Mouse (Mus musculus): Measurements from ENCODE around the gene Ren1.
A peak's percentile ranks its signal among the peaks of the same experiment; 100 is the strongest.

Ren1 gene

GRCm38 (mm10) chr1:133372113-133372512 is 21.8 kb downstream of the Ren1 start:
- DNase-seq (ENCODE audit: low read depth in 2 of 2, low spot score in 2 of 2): no peak

DNA sequence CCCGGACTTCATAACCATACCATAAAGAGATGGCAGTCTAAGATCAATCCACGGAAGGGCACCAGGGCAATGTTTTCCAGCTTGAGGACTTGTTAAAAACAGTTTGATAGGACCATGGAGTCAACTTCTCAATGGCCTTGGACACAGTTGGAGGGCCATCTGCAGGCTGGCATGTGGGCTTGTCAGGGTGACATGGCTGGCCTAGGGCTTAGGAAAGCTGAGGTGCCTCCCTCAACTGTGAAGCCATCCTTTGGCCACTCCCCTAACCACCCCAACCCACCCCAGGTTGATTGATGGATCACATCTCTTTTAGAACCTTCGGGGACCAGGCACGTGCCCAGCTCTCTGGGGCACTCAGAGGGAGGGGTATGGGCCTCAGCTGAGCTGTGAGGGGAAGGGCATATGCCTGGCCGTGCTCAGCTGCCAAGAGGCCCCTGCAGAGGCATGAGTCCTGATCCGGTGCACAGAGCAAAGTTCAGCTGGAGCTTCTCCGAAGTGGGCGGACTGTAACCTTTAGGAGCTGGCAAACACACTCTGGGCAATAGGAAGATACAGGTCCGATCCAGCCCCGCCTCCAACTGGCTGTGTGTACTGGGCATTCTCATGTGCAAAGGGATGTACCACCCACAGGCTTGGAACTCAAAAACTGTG is 25.5 kb downstream of the Ren1 start:
- DNase-seq (ENCODE audit: low read depth in 2 of 2, low spot score in 2 of 2): no peak

- DNase-seq (ENCODE audit: low read depth in 2 of 2, low spot score in 2 of 2): no peak
Observed at GRCm38 (mm10) chr1:133377547-133377946, 27.2 kb downstream of the Ren1 start.

DNA sequence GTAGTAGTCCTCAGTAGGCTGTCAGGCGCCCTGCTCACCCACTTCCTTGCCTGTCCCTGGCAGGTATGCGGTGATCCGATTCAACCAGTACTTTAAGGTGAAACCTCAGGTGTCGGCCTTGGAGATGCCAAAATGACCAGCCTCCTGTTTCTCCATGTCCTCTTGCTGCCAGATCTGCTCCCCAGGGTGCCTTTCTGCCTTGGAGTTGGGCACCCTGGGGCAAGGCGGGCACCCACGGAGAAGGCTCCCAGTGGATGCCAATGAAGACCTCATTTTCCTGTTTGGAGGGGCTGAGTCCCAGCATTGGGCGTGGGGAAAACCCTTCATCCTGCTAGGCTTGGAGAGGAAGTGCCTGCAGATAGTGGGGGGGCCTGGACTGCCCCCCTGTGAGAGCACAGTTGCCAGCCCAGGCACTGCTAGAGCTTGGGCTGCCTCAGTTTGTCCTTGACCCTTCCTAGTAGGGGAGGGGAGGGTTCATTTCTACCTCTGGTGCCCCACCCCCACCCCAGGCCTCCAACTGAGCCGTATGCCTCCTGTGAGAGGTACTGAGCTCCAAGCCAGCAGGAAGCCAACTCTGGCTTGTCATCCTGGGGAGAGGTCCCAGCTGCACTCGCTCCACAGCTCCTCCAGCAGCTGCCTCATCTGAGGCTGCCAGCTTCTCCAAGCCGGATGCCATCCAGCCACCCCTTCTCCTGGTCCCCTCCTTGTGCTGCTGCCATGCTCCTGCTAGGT is 29.1 kb downstream of the Ren1 start:
- no peak for DNase-seq (ENCODE audit: low read depth in 2 of 2, low spot score in 2 of 2)

DNA sequence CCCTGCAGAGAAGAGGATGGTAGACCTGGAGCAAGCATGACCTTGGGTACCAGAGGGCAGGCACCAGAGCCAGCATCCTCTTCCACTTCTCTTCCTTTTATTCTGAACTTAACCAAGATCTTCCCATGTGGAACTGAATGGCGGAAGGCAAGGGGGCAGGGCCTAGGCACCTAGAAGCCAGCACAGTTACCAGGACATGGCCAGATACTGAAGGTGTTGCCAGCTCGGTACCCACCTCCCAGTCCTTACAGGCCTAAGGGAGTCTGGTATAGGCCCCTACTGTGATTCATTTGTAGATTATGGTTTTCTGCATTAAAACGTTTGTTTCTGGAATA is 29.6 kb downstream of the Ren1 start:
- DNase-seq (ENCODE audit: low read depth in 2 of 2, low spot score in 2 of 2): no peak

DNA sequence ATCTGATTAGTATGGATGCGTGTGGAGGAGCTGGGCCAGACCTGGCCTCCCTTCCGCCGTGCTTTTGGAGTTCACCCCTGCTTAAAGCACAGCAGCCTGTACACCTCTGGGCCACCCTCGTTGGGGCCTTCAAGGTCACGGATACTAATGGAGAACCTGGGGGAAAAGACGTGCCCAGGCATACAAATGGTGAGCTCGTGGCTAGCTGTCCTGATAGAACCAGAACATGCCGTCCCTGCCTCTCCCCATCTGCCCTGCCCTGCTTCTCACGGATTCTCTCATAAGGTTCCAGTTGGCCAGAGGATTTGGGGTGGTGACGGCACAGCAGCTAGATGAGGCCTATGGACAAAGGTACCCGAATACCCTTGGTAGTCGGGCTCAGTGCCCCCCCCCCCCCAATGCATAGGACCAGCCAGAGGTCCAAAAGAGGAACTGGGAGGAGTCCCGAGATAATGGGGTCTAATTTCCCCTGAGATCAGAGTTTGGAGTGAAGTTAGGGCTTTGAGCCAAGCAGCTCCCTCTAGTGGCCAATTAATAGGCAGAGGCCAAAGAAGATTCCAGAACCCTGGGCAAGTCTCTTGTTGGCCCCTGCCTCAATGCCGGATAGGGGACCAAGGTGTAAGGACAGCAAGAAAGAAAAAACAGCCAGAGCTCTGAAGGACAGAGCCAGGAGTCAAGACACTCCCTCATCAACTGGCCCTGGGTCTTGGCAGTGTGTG is 30.2 kb downstream of the Ren1 start:
- no peak for DNase-seq (ENCODE audit: low read depth in 2 of 2, low spot score in 2 of 2)

DNA sequence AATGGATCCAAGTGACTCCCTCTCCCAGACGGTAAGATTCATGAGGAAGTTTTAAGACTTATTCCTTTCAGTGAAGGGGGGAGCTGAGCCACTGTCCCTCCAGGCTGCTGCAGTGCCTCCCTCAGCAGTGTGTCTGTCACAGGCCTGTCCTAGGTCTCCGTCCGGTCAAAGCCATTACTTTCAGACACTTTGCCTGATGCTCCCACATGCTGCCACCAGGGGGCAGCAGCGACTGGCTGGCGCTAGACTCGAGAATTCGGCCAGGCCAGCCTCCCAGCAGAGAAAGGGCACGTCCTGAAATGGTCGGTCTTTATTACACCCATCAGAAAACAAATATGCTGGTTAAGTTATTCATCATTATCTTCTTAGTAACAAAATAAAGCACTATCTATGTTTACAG is 31.7 kb downstream of the Ren1 start:
- DNase-seq (ENCODE audit: low read depth in 2 of 2, low spot score in 2 of 2): no peak

- DNase-seq (ENCODE audit: low read depth in 2 of 2, low spot score in 2 of 2): no peak
Observed at GRCm38 (mm10) chr1:133382552-133383155, 32.3 kb downstream of the Ren1 start.

GRCm38 (mm10) chr1:133383157-133383783 is 33.0 kb downstream of the Ren1 start:
- no peak for DNase-seq (ENCODE audit: low read depth in 2 of 2, low spot score in 2 of 2)

- peak; percentile 64 to 74 for DNase-seq (ENCODE audit: low read depth in 2 of 2, low spot score in 2 of 2)
Observed at GRCm38 (mm10) chr1:133385506-133385905, 35.2 kb downstream of the Ren1 start.

- no peak for DNase-seq (ENCODE audit: low read depth in 2 of 2, low spot score in 2 of 2)
Observed at GRCm38 (mm10) chr1:133386209-133386608, 35.9 kb downstream of the Ren1 start.

DNA sequence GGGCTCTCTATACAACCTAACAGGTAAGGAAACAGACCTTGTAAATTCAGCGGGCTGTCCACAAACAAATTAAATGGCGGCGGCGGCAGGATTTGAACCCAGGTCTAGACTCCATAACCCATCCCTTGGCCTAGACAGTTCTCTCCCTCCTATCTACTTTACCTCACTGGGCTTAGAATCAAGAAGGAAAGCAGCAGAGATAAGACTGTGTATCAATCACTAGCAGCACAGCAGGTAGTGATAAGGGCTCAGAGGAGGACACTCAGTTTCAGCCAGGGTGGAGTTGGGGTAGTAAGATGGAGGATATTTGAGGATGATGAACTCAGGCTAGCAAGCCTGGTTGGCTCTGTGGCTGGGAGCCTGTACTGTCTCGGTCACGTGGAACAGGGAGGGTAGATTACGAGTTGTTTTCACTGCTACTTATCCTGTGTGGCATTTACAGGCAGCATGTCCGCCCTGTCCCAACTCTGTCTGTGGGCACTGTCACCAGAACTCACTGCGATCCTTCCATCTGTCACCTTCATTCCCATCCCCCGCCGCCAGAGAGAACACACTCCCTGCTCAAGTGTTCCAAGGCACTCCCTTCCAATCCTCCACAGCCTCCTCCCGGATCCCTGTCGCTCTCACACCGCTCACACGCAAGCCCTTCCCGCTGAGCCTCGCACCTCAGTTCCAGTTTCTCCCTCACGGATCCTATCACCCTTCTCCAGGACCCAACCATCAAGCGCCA is 37.4 kb downstream of the Ren1 start:
- no peak for DNase-seq (ENCODE audit: low read depth in 2 of 2, low spot score in 2 of 2)

DNA sequence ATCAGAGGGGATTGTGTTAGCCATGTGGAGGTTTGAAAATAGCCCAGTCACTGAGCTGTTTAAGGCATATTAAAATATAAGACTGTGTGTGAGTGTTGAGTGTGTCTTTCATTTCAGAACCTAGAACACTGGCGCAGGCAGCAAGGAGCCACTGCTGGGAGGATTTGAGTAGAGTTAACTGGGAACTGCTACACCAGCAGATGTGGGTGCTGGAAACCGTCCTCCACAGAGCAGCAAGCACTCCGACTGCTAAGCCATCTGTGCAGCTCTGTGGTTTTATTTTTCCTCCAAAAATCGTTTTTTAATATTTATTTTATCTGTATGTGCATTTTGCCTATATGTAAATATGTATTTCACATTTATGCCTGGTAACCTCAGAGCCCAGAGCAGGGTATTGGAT is 44.4 kb downstream of the Ren1 start:
- DNase-seq (ENCODE audit: low read depth in 2 of 2, low spot score in 2 of 2): no peak

DNA sequence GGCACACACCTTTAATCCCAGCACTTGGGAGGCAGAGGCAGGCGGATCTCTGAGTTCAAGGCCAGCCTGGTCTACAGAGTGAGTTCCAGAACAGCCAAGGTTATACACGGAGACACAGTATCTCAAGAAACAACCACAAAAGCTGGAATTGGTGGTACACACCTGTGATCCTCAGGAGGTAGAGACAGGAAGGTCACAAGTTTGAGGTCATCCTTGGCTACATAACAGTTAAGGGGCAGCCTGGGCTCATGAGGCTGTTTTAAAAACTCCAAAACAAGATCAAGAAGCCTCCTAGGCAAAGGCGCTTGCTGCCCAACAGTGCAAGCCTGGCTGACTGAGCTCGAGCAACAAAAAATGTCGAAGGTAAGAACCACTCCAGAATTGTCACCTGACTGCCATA is 46.4 kb downstream of the Ren1 start:
- DNase-seq (ENCODE audit: low read depth in 2 of 2, low spot score in 2 of 2): no peak

GRCm38 (mm10) chr1:133397094-133397482 is 46.8 kb downstream of the Ren1 start:
- DNase-seq (ENCODE audit: low read depth in 2 of 2, low spot score in 2 of 2): no peak

DNA sequence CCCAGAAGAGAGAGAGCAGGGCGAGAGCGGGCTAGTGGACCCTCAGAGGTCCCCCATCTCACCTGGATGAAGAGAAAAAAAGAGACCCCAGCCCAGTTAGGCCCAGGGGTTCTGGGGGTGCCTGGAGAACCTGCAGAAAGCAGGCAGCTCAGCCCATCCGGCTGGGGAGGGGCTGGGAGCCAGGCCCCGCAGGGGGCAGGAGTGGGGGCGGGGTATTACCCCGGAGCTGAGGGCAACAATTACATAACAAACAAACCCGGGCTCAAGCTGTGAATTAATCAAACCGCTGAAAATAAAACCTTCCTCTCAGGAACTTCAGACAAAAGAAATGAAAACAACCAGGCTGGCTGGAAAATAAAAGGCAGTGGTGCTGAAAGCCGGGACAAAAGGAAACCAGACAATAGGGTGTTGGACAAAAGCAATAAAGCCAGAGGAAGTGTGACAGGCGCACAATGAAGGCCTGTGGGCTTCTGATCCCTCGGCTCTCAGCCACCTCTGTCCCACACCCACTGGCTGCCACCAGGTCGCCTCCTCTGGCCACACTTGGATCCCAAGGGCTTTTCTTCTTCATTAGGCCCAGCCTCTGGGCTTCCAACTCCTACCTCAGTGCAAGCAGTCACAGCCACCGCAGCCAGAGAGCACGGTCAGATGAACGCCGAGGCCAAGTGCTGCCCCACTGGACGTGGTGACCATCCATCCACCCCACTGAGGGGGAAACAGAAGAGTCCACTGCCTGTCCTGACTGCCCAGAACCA is 47.4 kb downstream of the Ren1 start:
- no peak for DNase-seq (ENCODE audit: low read depth in 2 of 2, low spot score in 2 of 2)

DNA sequence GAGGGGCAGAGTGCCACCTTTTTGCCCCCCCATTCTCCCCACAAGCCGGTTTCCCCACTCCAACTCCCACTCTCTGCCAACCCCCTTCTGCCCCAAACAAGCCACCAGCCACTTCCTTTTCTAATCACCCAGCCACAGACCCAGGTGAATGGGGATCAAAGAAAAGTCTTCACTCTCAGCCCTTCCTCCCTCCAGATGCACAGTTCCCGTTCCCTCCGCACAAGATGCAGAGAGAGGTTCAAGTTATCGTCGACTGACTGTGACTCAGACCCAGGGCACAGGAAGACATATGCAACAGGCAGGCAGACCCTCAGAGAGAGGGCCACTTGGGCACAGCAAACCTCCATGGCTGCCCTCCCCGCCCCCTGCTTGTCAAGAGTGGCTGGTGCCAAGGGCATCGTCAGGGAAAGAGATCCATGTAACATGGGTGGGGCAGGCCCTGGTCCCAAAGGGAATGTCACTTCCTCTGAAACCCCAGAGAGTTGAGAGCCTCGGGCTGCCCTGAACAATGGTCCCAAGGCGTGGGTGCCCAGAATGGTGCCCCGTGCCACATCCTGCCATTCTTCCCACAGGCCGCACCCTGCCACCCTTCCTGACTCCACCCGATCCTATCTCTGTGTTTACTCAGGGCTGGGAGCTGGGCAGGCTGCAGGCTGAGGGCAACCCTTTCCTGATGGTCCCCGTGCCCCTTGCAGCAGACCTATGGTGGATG is 49.9 kb downstream of the Ren1 start:
- no peak for DNase-seq (ENCODE audit: low read depth in 2 of 2, low spot score in 2 of 2)

GRCm38 (mm10) chr1:133404005-133404404 is 53.7 kb downstream of the Ren1 start:
- no peak for DNase-seq (ENCODE audit: low read depth in 2 of 2, low spot score in 2 of 2)

GRCm38 (mm10) chr1:133406614-133407013 is 56.3 kb downstream of the Ren1 start:
- DNase-seq (ENCODE audit: low read depth in 2 of 2, low spot score in 2 of 2): no peak

GRCm38 (mm10) chr1:133407436-133407835 is 57.1 kb downstream of the Ren1 start:
- DNase-seq (ENCODE audit: low read depth in 2 of 2, low spot score in 2 of 2): no peak

Data from CD8-positive naive resting alpha-beta T cell, adult 2 months (primary cell).